Mouse (Mus musculus) layer of hippocampus, postnatal 25 days (tissue): ENCODE data around the gene Dscaml1. TPM values are rescaled to one million over a fixed set of nuclear protein-coding genes. Genes with fewer than 3 reads are reported as not detected.
A peak's percentile ranks its signal among the peaks of the same experiment; 100 is the strongest.

Experiments
- DNase-seq, 2 experiments: peaks; one replicate each; pipeline ENCODE4 v3.0.0; 2022; ENCODE audit warnings: mixed read lengths in 2 of 2, low spot score in 1 of 2; ENCODE audit errors: extremely low spot score in 1 of 2
- total RNA-seq, 2 experiments: library from RNA; stranded (reverse); gene quantifications; 2 replicates each; pipeline ENCODE4 v1.2.3; 2021

Dscaml1 gene
- total RNA-seq, 2 experiments from 2014 or later: 74.4 to 96.5 TPM

- DNase-seq: no peak
Observed at GRCm38 (mm10) chr9:45555036-45555826, 128.8 kb downstream of the Dscaml1 start.

- DNase-seq: no peak
Observed at GRCm38 (mm10) chr9:45556882-45557281, 130.5 kb downstream of the Dscaml1 start.

- no peak for DNase-seq
Observed at GRCm38 (mm10) chr9:45560987-45561386, 134.6 kb downstream of the Dscaml1 start.

- DNase-seq: no peak
Observed at GRCm38 (mm10) chr9:45566843-45567578, 140.6 kb downstream of the Dscaml1 start.

GRCm38 (mm10) chr9:45569680-45570079, 143.3 kb downstream of the Dscaml1 start:
- no peak for DNase-seq

- no peak for DNase-seq
Observed at GRCm38 (mm10) chr9:45570346-45570745, 143.9 kb downstream of the Dscaml1 start.

GRCm38 (mm10) chr9:45572787-45573492, 146.5 kb downstream of the Dscaml1 start:
- DNase-seq: no peak

- DNase-seq: no peak
Observed at GRCm38 (mm10) chr9:45573493-45573815, 147.0 kb downstream of the Dscaml1 start.

GRCm38 (mm10) chr9:45574021-45574420, 147.6 kb downstream of the Dscaml1 start:
- no peak for DNase-seq

- DNase-seq: no peak
Observed at GRCm38 (mm10) chr9:45580069-45580795, 153.8 kb downstream of the Dscaml1 start.

- DNase-seq: no peak
Observed at GRCm38 (mm10) chr9:45586475-45586874, 160.0 kb downstream of the Dscaml1 start.

GRCm38 (mm10) chr9:45587704-45588103, 161.3 kb downstream of the Dscaml1 start:
- DNase-seq: no peak

GRCm38 (mm10) chr9:45589867-45590266, 163.4 kb downstream of the Dscaml1 start:
- peak in 1 of 2 experiments; percentile 72 for DNase-seq

- no peak for DNase-seq
Observed at GRCm38 (mm10) chr9:45591061-45591460, 164.6 kb downstream of the Dscaml1 start.

- peak; percentile 60 to 66 for DNase-seq
Observed at GRCm38 (mm10) chr9:45592374-45592773, 165.9 kb downstream of the Dscaml1 start.

- DNase-seq: no peak
Observed at GRCm38 (mm10) chr9:45598117-45598516, 171.7 kb downstream of the Dscaml1 start.

GRCm38 (mm10) chr9:45599377-45599776, 172.9 kb downstream of the Dscaml1 start:
- no peak for DNase-seq

- no peak for DNase-seq
Observed at GRCm38 (mm10) chr9:45607337-45607736, 180.9 kb downstream of the Dscaml1 start.

GRCm38 (mm10) chr9:45608097-45609031, 181.9 kb downstream of the Dscaml1 start:
- DNase-seq: peak in 1 of 2 experiments; percentile 43
